Mouse (Mus musculus): ENCODE measurements around the gene Snx13. TPM values are rescaled to one million over a fixed set of nuclear protein-coding genes. Genes with fewer than 3 reads are reported as not detected.

Gene Snx13
- polyA plus RNA-seq, 1 experiment from 2014 or later, result 22.3 TPM

- H3K4me1 ChIP-seq, result no peaks in the 10 kb centered on the region
- H3K9me3 ChIP-seq (replicated peaks), result no peaks in the 10 kb centered on the region
- no peaks in the 10 kb centered on the region for H3K27me3 ChIP-seq
- no peaks in the 10 kb centered on the region for H3K36me3 ChIP-seq (ENCODE audit: poor library complexity, severe bottlenecking)
- no peak overlapping the region for H3K4me3 ChIP-seq
- H3K9ac ChIP-seq, result no peak overlapping the region
- H3K4me2 ChIP-seq, result no peak overlapping the region
- no peak overlapping the region for H3K27ac ChIP-seq
- 88% methylated on average over 9 of the region's 9 CpGs for WGBS
- ATAC-seq, result no peak
Observed at GRCm38 (mm10) chr12:35018679-35019237, 28.2 kb upstream of the Snx13 start.

GRCm38 (mm10) chr12:35021285-35021684 lies 25.7 kb upstream of the Snx13 start:
- no peak overlapping the region for H3K9ac ChIP-seq
- WGBS, result 86% methylated on average over 9 of the region's 9 CpGs
- no peaks in the 10 kb centered on the region for H3K9me3 ChIP-seq (replicated peaks)
- H3K4me3 ChIP-seq, result no peak overlapping the region
- no peaks in the 10 kb centered on the region for H3K27me3 ChIP-seq
- no peaks in the 10 kb centered on the region for H3K4me1 ChIP-seq
- no peak overlapping the region for H3K27ac ChIP-seq
- H3K36me3 ChIP-seq (ENCODE audit: poor library complexity, severe bottlenecking), result no peaks in the 10 kb centered on the region
- no peak for ATAC-seq
- H3K4me2 ChIP-seq, result no peak overlapping the region

GRCm38 (mm10) chr12:35022066-35022465 lies 24.9 kb upstream of the Snx13 start:
- ATAC-seq, result no peak
- H3K4me2 ChIP-seq, result no peak overlapping the region
- 49% methylated on average over 10 of the region's 10 CpGs for WGBS

GRCm38 (mm10) chr12:35025916-35026432 lies 21.0 kb upstream of the Snx13 start:
- Histone ChIP-seq H3K4me1 (no peaks in the 10 kb centered on the region), H3K9me3 (replicated peaks) (no peaks in the 10 kb centered on the region), H3K4me2 (no peak overlapping the region), H3K27me3 (no peaks in the 10 kb centered on the region), H3K36me3 (ENCODE audit: poor library complexity, severe bottlenecking) (no peaks in the 10 kb centered on the region), H3K27ac (no peak overlapping the region), H3K4me3 (no peak overlapping the region), H3K9ac (no peak overlapping the region)
- ATAC-seq, result no peak
- WGBS, result 51% methylated on average over 4 of the region's 4 CpGs

More at GRCm38 (mm10) chr12:35022066-35022465, 24.9 kb upstream of the Snx13 start:
- H3K27ac ChIP-seq, result no peak overlapping the region
- H3K27me3 ChIP-seq, result no peaks in the 10 kb centered on the region
- no peak overlapping the region for H3K4me3 ChIP-seq
- no peak overlapping the region for H3K9ac ChIP-seq
- no peaks in the 10 kb centered on the region for H3K9me3 ChIP-seq (replicated peaks)
- no peaks in the 10 kb centered on the region for H3K36me3 ChIP-seq (ENCODE audit: poor library complexity, severe bottlenecking)
- H3K4me1 ChIP-seq, result no peaks in the 10 kb centered on the region

GRCm38 (mm10) chr12:35027533-35027932 lies 19.5 kb upstream of the Snx13 start:
- WGBS, result 37% methylated on average over 1 of the region's 1 CpGs
- no peak overlapping the region for H3K27ac ChIP-seq
- H3K4me3 ChIP-seq, result no peak overlapping the region
- no peaks in the 10 kb centered on the region for H3K36me3 ChIP-seq (ENCODE audit: poor library complexity, severe bottlenecking)
- H3K9ac ChIP-seq, result no peak overlapping the region
- H3K4me1 ChIP-seq, result no peaks in the 10 kb centered on the region
- ATAC-seq, result no peak
- H3K27me3 ChIP-seq, result no peaks in the 10 kb centered on the region
- no peaks in the 10 kb centered on the region for H3K9me3 ChIP-seq (replicated peaks)
- H3K4me2 ChIP-seq, result no peak overlapping the region

GRCm38 (mm10) chr12:35038668-35039570 lies 8.1 kb upstream of the Snx13 start:
- no peaks in the 10 kb centered on the region for H3K36me3 ChIP-seq (ENCODE audit: poor library complexity, severe bottlenecking)
- H3K9me3 ChIP-seq (replicated peaks), result no peaks in the 10 kb centered on the region
- H3K4me2 ChIP-seq, result 0 out of 2 replicates have a peak overlapping the region, but pooled peaks have one; percentile 5
- no peak overlapping the region for H3K9ac ChIP-seq
- H3K27me3 ChIP-seq, result no peaks in the 10 kb centered on the region
- ATAC-seq, result no peak
- no peak overlapping the region for H3K4me3 ChIP-seq
- H3K27ac ChIP-seq, result no peak overlapping the region
- 37% methylated on average over 14 of the region's 14 CpGs for WGBS
- no peaks in the 10 kb centered on the region for H3K4me1 ChIP-seq

- WGBS, result 87% methylated on average over 5 of the region's 5 CpGs
- ATAC-seq, result no peak
- no peaks in the 10 kb centered on the region for H3K27me3 ChIP-seq
Observed at GRCm38 (mm10) chr12:35039571-35039936, 7.4 kb upstream of the Snx13 start.

GRCm38 (mm10) chr12:35041964-35042363 lies 5.0 kb upstream of the Snx13 start:
- Histone ChIP-seq H3K4me2 (no peak overlapping the region), H3K4me1 (peaks cover 6% of the 10 kb centered on the region; the same call in 1 of the 2 replicates), H3K9me3 (replicated peaks) (no peaks in the 10 kb centered on the region), H3K9ac (no peak overlapping the region), H3K36me3 (ENCODE audit: poor library complexity, severe bottlenecking) (no peaks in the 10 kb centered on the region), H3K27ac (no peak overlapping the region), H3K27me3 (0 out of 2 replicates have a peak, but pooled peaks cover 3% of the 10 kb centered on the region), H3K4me3 (no peak overlapping the region)
- 72% methylated on average over 8 of the region's 8 CpGs for WGBS
- ATAC-seq, result no peak

More at GRCm38 (mm10) chr12:35039571-35039936, 7.4 kb upstream of the Snx13 start:
- Histone ChIP-seq H3K9ac (no peak overlapping the region), H3K27ac (no peak overlapping the region), H3K36me3 (ENCODE audit: poor library complexity, severe bottlenecking) (no peaks in the 10 kb centered on the region), H3K9me3 (replicated peaks) (no peaks in the 10 kb centered on the region), H3K4me1 (no peaks in the 10 kb centered on the region), H3K4me2 (no peak overlapping the region), H3K4me3 (no peak overlapping the region)

- Histone ChIP-seq H3K4me2 (peak overlapping the region; percentile 89), H3K27me3 (0 out of 2 replicates have a peak, but pooled peaks cover 3% of the 10 kb centered on the region), H3K4me3 (peak overlapping the region; percentile 91), H3K9me3 (replicated peaks) (no peaks in the 10 kb centered on the region), H3K9ac (peak overlapping the region; percentile 94), H3K27ac (peak overlapping the region; percentile 97), H3K4me1 (peaks cover 26% of the 10 kb centered on the region), H3K36me3 (ENCODE audit: poor library complexity, severe bottlenecking) (no peaks in the 10 kb centered on the region)
- under 1% methylated on average over 36 of the region's 36 CpGs for WGBS
- ATAC-seq, result peak; percentile 74
Observed at GRCm38 (mm10) chr12:35046310-35046998, 532 bp upstream of the Snx13 start.

- WGBS, result under 1% methylated on average over 48 of the region's 65 CpGs
- peak; percentile 89 for ATAC-seq
- Histone ChIP-seq H3K9me3 (replicated peaks) (no peaks in the 10 kb centered on the region), H3K4me2 (peak overlapping the region; percentile 89), H3K36me3 (ENCODE audit: poor library complexity, severe bottlenecking) (no peaks in the 10 kb centered on the region), H3K9ac (peak overlapping the region; percentile 94), H3K4me1 (peaks cover 28% of the 10 kb centered on the region), H3K4me3 (peak overlapping the region; percentile 91), H3K27me3 (0 out of 2 replicates have a peak, but pooled peaks cover 3% of the 10 kb centered on the region), H3K27ac (peak overlapping the region; percentile 97)
Observed at GRCm38 (mm10) chr12:35047320-35048225, 587 bp downstream of the Snx13 start.

- Histone ChIP-seq H3K4me2 (no peak overlapping the region), H3K36me3 (ENCODE audit: poor library complexity, severe bottlenecking) (no peaks in the 10 kb centered on the region), H3K9ac (0 out of 2 replicates have a peak overlapping the region, but pooled peaks have one; percentile 34), H3K27ac (no peak overlapping the region), H3K27me3 (0 out of 2 replicates have a peak, but pooled peaks cover 3% of the 10 kb centered on the region), H3K9me3 (replicated peaks) (no peaks in the 10 kb centered on the region), H3K4me1 (peaks cover 28% of the 10 kb centered on the region), H3K4me3 (no peak overlapping the region)
- 95% methylated on average over 3 of the region's 3 CpGs for WGBS
- no peak for ATAC-seq
Observed at GRCm38 (mm10) chr12:35048891-35049290, 1.9 kb downstream of the Snx13 start.

Data from forebrain, embryonic 13.5 days (tissue).